Mouse (Mus musculus): ENCODE measurements around the gene Mpst.

GRCm38 (mm10) chr15:78382115-78382514 is 24.1 kb upstream of the Mpst start:
- TF ChIP-seq CTCF (IDR thresholded peaks at IDR 0.05; ENCODE audit: extremely low read depth, insufficient read depth, low read length) (no peak), POLR2A (IDR thresholded peaks at IDR 0.05; ENCODE audit: extremely low read depth, insufficient read depth, low read length) (no peak)
